Mouse (Mus musculus): Measurements from ENCODE around the gene Fam92b.

- TF ChIP-seq POLR2A (IDR thresholded peaks at IDR 0.05; ENCODE audit: insufficient read depth, low read depth, low read length): no peak
- TF ChIP-seq CTCF (IDR thresholded peaks at IDR 0.05; ENCODE audit: insufficient read depth, low read depth, low read length): no peak
These were observed 24.6 kb downstream of the Fam92b start for GRCm38 (mm10) chr8:120152636-120153035.
